Mouse (Mus musculus) liver, adult 10 weeks (tissue): Measurements from ENCODE around the gene Hmga2. TPM values are rescaled to one million over a fixed set of nuclear protein-coding genes. Genes with fewer than 3 reads are reported as not detected.

ENCODE experiments used
- polyA plus RNA-seq: library from polyadenylated mRNA; stranded (reverse); fragments of 350-450 nt; fragmentation: Illumina TruSeq; extraction: RNeasy Lipid Tissue Mini Kit (QIAGEN cat#74804); gene quantifications from one replicate; pipeline ENCODE4 v1.2.3, GENCODE M21; 2014; ENCODE audit warnings: low read depth, low replicate concordance

Gene Hmga2
- 0.16 TPM for polyA plus RNA-seq

DNA sequence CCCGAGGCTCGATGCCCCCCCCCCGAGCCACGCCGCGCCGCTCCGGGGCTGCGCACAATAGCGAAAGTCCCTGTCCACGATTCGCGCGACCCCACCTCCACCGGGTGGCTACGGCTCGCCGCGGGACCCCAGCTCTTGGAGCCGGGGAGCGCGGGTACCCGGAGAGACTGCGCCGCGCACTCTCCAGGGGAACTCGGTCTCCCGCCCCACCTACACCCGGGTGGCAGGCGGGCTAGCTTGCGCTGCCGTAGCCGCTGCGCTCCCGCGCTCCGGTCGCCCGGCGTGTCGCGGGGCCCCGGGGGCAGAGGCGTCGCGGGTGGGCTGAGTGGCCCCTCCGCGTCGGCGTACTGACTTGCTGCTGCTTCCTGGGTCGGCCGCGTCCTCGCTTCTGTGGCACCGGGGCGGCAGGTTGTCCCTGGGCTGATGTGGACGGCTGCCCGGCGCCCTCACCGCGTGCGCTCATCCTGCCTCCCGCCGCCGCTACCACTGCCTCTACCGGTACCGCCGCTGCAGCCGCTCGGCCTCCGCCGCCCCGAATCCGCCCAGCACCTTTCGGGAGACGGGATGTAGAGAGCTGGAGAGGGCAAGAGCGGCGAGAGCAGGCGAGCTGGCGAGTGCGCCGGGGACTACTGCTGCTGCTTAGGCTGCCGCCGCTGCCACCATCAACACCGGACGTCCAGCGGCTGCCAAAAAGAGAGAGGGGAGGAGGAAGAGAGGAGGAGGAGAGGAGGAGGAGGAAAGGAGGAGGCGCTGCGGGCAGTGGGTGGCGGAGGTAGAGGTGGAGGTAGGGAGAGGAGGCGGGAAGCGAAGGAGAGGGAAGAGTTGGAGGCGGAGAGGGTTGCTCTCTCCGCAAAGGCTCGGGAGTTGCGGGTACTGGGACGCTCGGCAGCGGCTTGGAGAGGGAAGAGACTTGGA lies at the start of gene Hmga2:
Hmga2 (minus strand) TSS at position 869 of the 915 bp plus-strand sequence.

Other genes with a start within 250 kb of the Hmga2 start
- gene Llph, start 249.4 kb downstream of the Hmga2 start, polyA plus RNA-seq = 10.3 TPM